Mouse (Mus musculus) heart, postnatal 36 days (tissue): ENCODE measurements around the gene Zfp609. TPM values are rescaled to one million over a fixed set of nuclear protein-coding genes. Genes with fewer than 3 reads are reported as not detected.

Experiments used
- DNase-seq, 2 experiments: peaks; one replicate each; pipeline ENCODE4 v3.0.0; 2021 to 2022
- intact Hi-C: fragments of 180-260 bp; cut with DNase I; formaldehyde crosslinking; loops from one replicate; pipeline ENCODE4 v1.15.1; 2025
- total RNA-seq, 2 experiments: library from RNA; stranded (reverse); gene quantifications; 2 replicates each; pipeline ENCODE4 v1.2.3; 2021

The Zfp609 gene
- total RNA-seq, 2 experiments from 2014 or later: 22.6 to 25.3 TPM

GRCm38 (mm10) chr9:65648730-65649129 is 178.6 kb downstream of the Zfp609 start:
- intact Hi-C loops: no loop called here
- DNase-seq: no peak

- intact Hi-C loops: no loop called here
- no peak for DNase-seq
Measured at GRCm38 (mm10) chr9:65646782-65647181, 180.6 kb downstream of the Zfp609 start.

GRCm38 (mm10) chr9:65645984-65646383 is 181.4 kb downstream of the Zfp609 start:
- DNase-seq: no peak
- intact Hi-C loops: loop anchor here (2.0 kb wide), 1 partner anchor 15 kb away; no protein-coding TSS in a partner anchor

- intact Hi-C loops: loop anchor here (2.0 kb wide), 1 partner anchor 14 kb away; no protein-coding TSS in a partner anchor
Measured at GRCm38 (mm10) chr9:65644960-65645359, 182.4 kb downstream of the Zfp609 start.

GRCm38 (mm10) chr9:65642546-65642945 is 184.8 kb downstream of the Zfp609 start:
- DNase-seq: no peak
- intact Hi-C loops: no loop called here

More at GRCm38 (mm10) chr9:65644960-65645359, 182.4 kb downstream of the Zfp609 start:
- no peak for DNase-seq

Other genes starting within 250 kb of the Zfp609 start
- gene Plekho2, start 247.5 kb downstream of the Zfp609 start, total RNA-seq: 10 to 100 TPM; 13.3 to 15.3 TPM
- under 1 TPM; 0.30 to 0.61 TPM for gene Pif1, start 240.4 kb downstream of the Zfp609 start, total RNA-seq
- 10 to 100 TPM; 35.7 to 37.9 TPM for gene Rbpms2, start 197.9 kb downstream of the Zfp609 start, total RNA-seq
- gene Oaz2, start 159.6 kb downstream of the Zfp609 start, total RNA-seq: 100 to 1,000 TPM; 225 to 237 TPM
- under 1 TPM; 0.69 to 0.76 TPM for gene Pclaf, start 62.7 kb upstream of the Zfp609 start, total RNA-seq
- 10 to 100 TPM; 17.1 to 18.8 TPM for gene Trip4, start 81.2 kb upstream of the Zfp609 start, total RNA-seq
- gene Csnk1g1, start 81.4 kb upstream of the Zfp609 start, total RNA-seq: 10 to 100 TPM in 1 of 2 experiments, 1 to 10 TPM in 1; 8.6 to 12.0 TPM
- gene Ppib, start 232.7 kb upstream of the Zfp609 start, total RNA-seq: 100 to 1,000 TPM; 123 to 129 TPM
- gene Snx22, start 242.2 kb upstream of the Zfp609 start, total RNA-seq: under 1 TPM; 0.57 to 0.86 TPM